Mouse (Mus musculus) ES-E14 (cell line): ENCODE data around the gene Gcsam. TPM values are rescaled to one million over a fixed set of nuclear protein-coding genes. Genes with fewer than 3 reads are reported as not detected.
A peak's percentile ranks its signal among the peaks of the same experiment; 100 is the strongest.

ENCODE experiments used
- DNase-seq: peaks from one replicate; pipeline ENCODE4 v3.0.0-alpha.2; 2013; ENCODE audit warnings: low read depth, low spot score
- H3K27ac ChIP-seq: 2 replicates; pipeline ENCODE4 v1.5.1; 2012; ENCODE audit warnings: low read depth, mild to moderate bottlenecking, low read length, moderate library complexity, mixed read lengths; ENCODE audit not compliant: poor library complexity, insufficient read depth, severe bottlenecking
- H3K36me3 ChIP-seq: 2 replicates; pipeline ENCODE4 v1.6.1; 2012; ENCODE audit warnings: mild to moderate bottlenecking, low read length, moderate library complexity, mixed read lengths; ENCODE audit not compliant: control insufficient read depth, poor library complexity, insufficient read depth, severe bottlenecking
- H3K4me1 ChIP-seq, 2 experiments: fragments of 150-350 bp in 1 of 2; sonication (generic) in 1 of 2; 2 replicates each; pipeline ENCODE4 v1.6.1; 2012; ENCODE audit warnings: low read length in 2 of 2, mild to moderate bottlenecking in 1 of 2, mixed read lengths in 1 of 2; ENCODE audit not compliant: control insufficient read depth in 2 of 2, insufficient read depth in 2 of 2, poor library complexity in 1 of 2
- H3K4me3 ChIP-seq, 2 experiments: fragments of 150-350 bp in 1 of 2; sonication (generic) in 1 of 2; 2 replicates each; pipeline ENCODE4 v1.5.1; 2012; ENCODE audit warnings: low read length in 2 of 2, low read depth in 1 of 2, mild to moderate bottlenecking in 1 of 2, mixed read lengths in 1 of 2; ENCODE audit not compliant: insufficient read depth in 1 of 2, poor library complexity in 1 of 2, severe bottlenecking in 1 of 2
- H3K9ac ChIP-seq: 2 replicates; pipeline ENCODE4 v1.6.1; 2012; ENCODE audit warnings: low read depth, mild to moderate bottlenecking, low read length, mixed read lengths; ENCODE audit not compliant: poor library complexity, insufficient read depth, severe bottlenecking
- H3K9me3 ChIP-seq: fragments of 150-350 bp; sonication (generic); 2 replicates; pipeline ENCODE4 v1.6.1; 2012; ENCODE audit warnings: low read depth, mild to moderate bottlenecking, low read length; ENCODE audit not compliant: control insufficient read depth, insufficient read depth
- CHD2 ChIP-seq: IDR thresholded peaks from 2 replicates; pipeline ENCODE4 v1.6.1; 2014; ENCODE audit warnings: mild to moderate bottlenecking, low read depth, low read length, inconsistent platforms
- HCFC1 ChIP-seq: IDR thresholded peaks from 2 replicates; pipeline ENCODE4 v1.6.1; 2012; ENCODE audit warnings: low read length, inconsistent platforms, borderline replicate concordance; ENCODE audit not compliant: insufficient read depth
- MAFK ChIP-seq: IDR thresholded peaks from 2 replicates; pipeline ENCODE4 v1.6.1; 2014; ENCODE audit warnings: mild to moderate bottlenecking, low read depth, low read length, inconsistent platforms; ENCODE audit not compliant: insufficient read depth
- ZC3H11A ChIP-seq: IDR thresholded peaks from 2 replicates; pipeline ENCODE4 v1.6.1; 2012; ENCODE audit warnings: low read depth, mild to moderate bottlenecking, inconsistent platforms, low read length, borderline replicate concordance
- ZNF384 ChIP-seq: IDR thresholded peaks from 2 replicates; pipeline ENCODE4 v1.6.1; 2012; ENCODE audit warnings: low read depth, low read length, inconsistent platforms
- in situ Hi-C, 2 experiments: fragments of 600-800 bp; cut with MboI; formaldehyde crosslinking; loops; one replicate each; pipeline ENCODE4 v1.15.1; 2025; ENCODE audit warnings: low sequenced_read_pairs in 2 of 2, inconsistent platforms in 1 of 2; ENCODE audit not compliant: unreplicated experiment in 2 of 2
- total RNA-seq: library from RNA; depleted of rRNA; stranded (reverse); fragments of 300-350 nt; gene quantifications from 2 replicates; pipeline ENCODE4 v1.2.3, GENCODE M21; 2012

Gcsam gene
- total RNA-seq, 1 experiment: not detected

GRCm38 (mm10) chr16:45629497-45630105, 19.4 kb downstream of the Gcsam start:
- DNase-seq: no peak
- in situ Hi-C loops: no loop called here
- H3K9me3 ChIP-seq: no peaks in the 10 kb centered on the region
- H3K27ac ChIP-seq: no peak overlapping the region
- no peak overlapping the region for H3K4me3 ChIP-seq
- no peaks in the 10 kb centered on the region for H3K36me3 ChIP-seq
- no peak for TF ChIP-seq MAFK
- TF ChIP-seq ZC3H11A: no peak
- TF ChIP-seq HCFC1: no peak
- TF ChIP-seq ZNF384: no peak
- TF ChIP-seq CHD2: no peak
- H3K4me1 ChIP-seq: no peaks in the 10 kb centered on the region
- H3K9ac ChIP-seq: no peak overlapping the region

GRCm38 (mm10) chr16:45630347-45630960, 20.3 kb downstream of the Gcsam start:
- no peak overlapping the region for H3K4me3 ChIP-seq
- TF ChIP-seq ZC3H11A (peak; percentile 71), CHD2 (no peak)
- in situ Hi-C loops: no loop called here

GRCm38 (mm10) chr16:45632420-45632819, 22.2 kb downstream of the Gcsam start:
- no peak overlapping the region for H3K4me3 ChIP-seq
- H3K9ac ChIP-seq: no peak overlapping the region
- no peaks in the 10 kb centered on the region for H3K4me1 ChIP-seq
- no peak for DNase-seq
- no peaks in the 10 kb centered on the region for H3K36me3 ChIP-seq
- TF ChIP-seq ZNF384: no peak
- TF ChIP-seq CHD2: no peak
- no peak for TF ChIP-seq ZC3H11A
- no peak for TF ChIP-seq MAFK
- no peak for TF ChIP-seq HCFC1
- in situ Hi-C loops: no loop called here
- no peak overlapping the region for H3K27ac ChIP-seq
- H3K9me3 ChIP-seq: no peaks in the 10 kb centered on the region

More at GRCm38 (mm10) chr16:45630347-45630960, 20.3 kb downstream of the Gcsam start:
- Histone ChIP-seq H3K4me1 (no peaks in the 10 kb centered on the region), H3K9me3 (no peaks in the 10 kb centered on the region), H3K27ac (no peak overlapping the region), H3K9ac (no peak overlapping the region), H3K36me3 (no peaks in the 10 kb centered on the region)
- DNase-seq: no peak

GRCm38 (mm10) chr16:45635826-45636225, 25.6 kb downstream of the Gcsam start:
- H3K27ac ChIP-seq: no peak overlapping the region
- H3K9me3 ChIP-seq: no peaks in the 10 kb centered on the region
- no peak overlapping the region for H3K4me3 ChIP-seq
- H3K4me1 ChIP-seq: no peaks in the 10 kb centered on the region
- TF ChIP-seq HCFC1 (no peak), ZC3H11A (no peak), CHD2 (no peak), ZNF384 (no peak), MAFK (no peak)
- H3K36me3 ChIP-seq: no peaks in the 10 kb centered on the region
- no peak overlapping the region for H3K9ac ChIP-seq
- no peak for DNase-seq
- in situ Hi-C loops: no loop called here
